Mouse (Mus musculus): ENCODE data around the gene Tjp3.
A peak's percentile ranks its signal among the peaks of the same experiment; 100 is the strongest.
"Not testable (repeated sequence)": the region's sequence is repeated elsewhere in the genome, so short reads cannot be mapped to it uniquely, and the experiment has no call there.

Gene Tjp3

DNA sequence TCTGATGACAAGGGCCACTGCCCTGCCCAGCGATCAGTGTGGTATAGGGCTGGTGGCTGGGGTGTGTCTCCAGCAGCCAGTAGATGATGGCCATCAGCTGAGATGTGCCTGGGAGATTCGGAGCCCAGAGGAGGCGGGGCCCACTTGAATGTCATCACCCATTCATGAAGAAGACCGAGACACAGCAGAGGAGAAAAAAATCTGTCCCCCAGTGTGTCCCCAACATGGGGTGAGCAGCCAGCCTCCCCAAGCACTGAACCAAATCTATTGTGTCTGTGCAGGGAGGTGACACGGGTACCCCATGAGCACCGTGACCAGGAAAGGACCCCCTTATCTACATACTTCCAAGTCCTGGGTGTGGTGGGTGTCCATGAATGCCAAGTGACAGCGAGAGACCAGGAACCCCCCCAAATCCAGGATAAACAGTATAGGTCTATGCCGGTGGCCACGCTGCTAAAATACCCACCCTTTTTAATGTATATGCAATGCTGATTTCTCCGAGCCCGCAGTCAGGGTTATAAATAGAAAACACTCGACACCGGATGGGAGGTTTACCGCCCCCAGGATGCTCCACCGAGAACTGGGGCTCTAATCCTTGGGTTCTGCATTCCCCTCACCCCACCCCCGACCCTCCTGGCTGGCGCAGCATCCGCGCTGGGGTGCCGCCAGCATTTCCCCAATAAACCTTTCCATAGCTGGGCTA is 61.5 kb downstream of the Tjp3 start:
- DNase-seq = peak; percentile 68

DNA sequence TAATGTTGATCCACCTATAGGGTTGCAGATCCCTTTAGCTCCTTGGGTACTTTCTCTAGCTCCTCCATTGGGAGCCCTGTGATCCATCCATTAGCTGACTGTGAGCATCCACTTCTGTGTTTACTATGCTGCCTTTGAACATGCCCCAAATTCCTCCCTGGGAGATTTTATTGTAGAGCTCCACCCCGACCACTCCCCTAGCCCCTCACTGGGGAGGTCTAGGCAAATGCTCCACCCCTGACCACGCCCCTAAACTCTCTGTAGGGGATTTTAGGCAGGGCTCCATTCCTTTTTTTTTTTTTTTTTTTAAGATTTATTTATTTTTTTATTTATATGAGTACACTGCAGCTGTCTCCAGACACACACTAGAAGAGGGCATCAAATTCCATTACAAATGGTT is 67.7 kb downstream of the Tjp3 start:
- not testable (repeated sequence) for DNase-seq
